Mouse (Mus musculus) spleen, adult 2 months (tissue): ENCODE results near the gene Rab4a.
A peak's percentile ranks its signal among the peaks of the same experiment; 100 is the strongest.

ENCODE experiments used
- CTCF ChIP-seq: fragments of 200-500 bp; IDR thresholded peaks from 2 replicates; pipeline ENCODE4 v1.5.1; 2011; ENCODE audit warnings: mild to moderate bottlenecking, inconsistent platforms; ENCODE audit not compliant: insufficient read depth, insufficient read length, insufficient replicate concordance; ENCODE audit errors: extremely low read depth
- POLR2A ChIP-seq: fragments of 200-500 bp; IDR thresholded peaks from 2 replicates; pipeline ENCODE4 v1.6.1; 2011; ENCODE audit warnings: low read depth, low read length, inconsistent platforms

- TF ChIP-seq POLR2A (no peak), CTCF (peak; percentile 18; the same call in 1 of the 2 replicates)
These were observed 22.1 kb upstream of the Rab4a start for GRCm38 (mm10) chr8:123783525-123784249.
